Mouse (Mus musculus) limb, embryonic 11.5 days (tissue): ENCODE results near the gene Tedc1. TPM values are rescaled to one million over a fixed set of nuclear protein-coding genes. Genes with fewer than 3 reads are reported as not detected.

Experiments
- ATAC-seq: fragments of 200-750 bp; cut with Nextera tagmentation; 2 replicates; pipeline ENCODE4 v1.8.0; 2017; ENCODE audit warnings: low read depth; ENCODE audit not compliant: insufficient number of reproducible peaks, low FRiP score, low TSS enrichment
- DNase-seq: peaks from one replicate; pipeline ENCODE4 v3.0.0-alpha.2; 2015; ENCODE audit warnings: low spot score
- H3K27ac ChIP-seq: fragments of 300-500 bp; sonication (generic); replicated peaks from 2 replicates; pipeline ENCODE4 v1.5.1; 2014; ENCODE audit warnings: low read depth, mild to moderate bottlenecking, low read length
- H3K27me3 ChIP-seq: fragments of 300-500 bp; sonication (generic); 2 replicates; pipeline ENCODE4 v1.6.1; 2014; ENCODE audit warnings: mild to moderate bottlenecking, low read length, mixed read lengths; ENCODE audit not compliant: control insufficient read depth, insufficient read depth
- H3K36me3 ChIP-seq: fragments of 300-500 bp; sonication (generic); 2 replicates; pipeline ENCODE4 v1.6.1; 2014; ENCODE audit warnings: mild to moderate bottlenecking, low read length, moderate library complexity, mixed read lengths; ENCODE audit not compliant: control insufficient read depth, insufficient read depth
- H3K4me1 ChIP-seq: fragments of 300-500 bp; sonication (generic); 2 replicates; pipeline ENCODE4 v1.6.1; 2014; ENCODE audit warnings: low read length, mixed read lengths; ENCODE audit not compliant: control insufficient read depth, insufficient read depth
- H3K4me2 ChIP-seq: fragments of 300-500 bp; sonication (generic); 2 replicates; pipeline ENCODE4 v1.6.1; 2014; ENCODE audit warnings: low read depth, mild to moderate bottlenecking, moderate library complexity; ENCODE audit not compliant: severe bottlenecking
- H3K4me3 ChIP-seq: fragments of 300-500 bp; sonication (generic); 2 replicates; pipeline ENCODE4 v1.5.1; 2014; ENCODE audit warnings: low read depth, low read length
- H3K9ac ChIP-seq: fragments of 300-500 bp; sonication (generic); 2 replicates; pipeline ENCODE4 v1.6.1; 2014; ENCODE audit warnings: mild to moderate bottlenecking, low read length
- H3K9me3 ChIP-seq: fragments of 300-500 bp; sonication (generic); 2 replicates; pipeline ENCODE4 v1.6.1; 2016; ENCODE audit warnings: low read length; ENCODE audit not compliant: control insufficient read depth
- WGBS: fragments of 180-500 bp; shearing (Covaris S2); extraction: QIAGEN DNeasy Blood & Tissue Kit; methylation state at CpG from one replicate; pipeline ENCODE4 v1.1.7; 2014; 5-methylcytosine and 5-hydroxymethylcytosine counted together
- polyA plus RNA-seq: library from polyadenylated mRNA; unstranded; fragments of >200 nt; fragmentation: Nextera tagmentation; extraction: Ambion mirVana; gene quantifications from 2 replicates; pipeline ENCODE4 v1.2.1, GENCODE M21; 2014

Gene Tedc1
- polyA plus RNA-seq, 1 experiment from 2014 or later, result 39.9 TPM

DNA sequence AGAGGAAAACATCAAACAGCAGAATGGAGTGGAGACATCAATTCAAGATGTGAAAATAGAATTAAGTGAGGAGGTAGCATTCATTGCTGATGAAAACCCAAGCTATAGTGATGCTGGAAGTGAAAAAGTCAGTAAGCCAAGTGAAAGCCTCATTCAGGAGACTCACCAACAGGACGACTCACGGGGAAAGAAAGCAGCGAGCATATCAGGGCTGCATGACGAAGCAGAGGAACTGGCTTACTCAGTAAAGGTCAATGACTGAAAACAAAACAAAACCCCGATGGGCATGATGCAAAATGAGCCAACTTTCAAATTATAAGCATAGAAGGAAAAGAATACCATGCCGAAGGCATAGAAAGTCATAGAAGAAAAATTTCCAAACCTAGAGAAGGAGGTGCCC is 51.5 kb downstream of the Tedc1 start:
- no peak overlapping the region for H3K27ac ChIP-seq
- H3K4me3 ChIP-seq, result no peak overlapping the region
- WGBS, result 82% methylated on average over 6 of the region's 6 CpGs
- H3K36me3 ChIP-seq, result no peaks in the 10 kb centered on the region
- no peak overlapping the region for H3K9ac ChIP-seq
- no peaks in the 10 kb centered on the region for H3K27me3 ChIP-seq
- no peaks in the 10 kb centered on the region for H3K4me1 ChIP-seq
- no peak overlapping the region for H3K4me2 ChIP-seq
- no peaks in the 10 kb centered on the region for H3K9me3 ChIP-seq
- no peak for ATAC-seq
- DNase-seq, result no peak

DNA sequence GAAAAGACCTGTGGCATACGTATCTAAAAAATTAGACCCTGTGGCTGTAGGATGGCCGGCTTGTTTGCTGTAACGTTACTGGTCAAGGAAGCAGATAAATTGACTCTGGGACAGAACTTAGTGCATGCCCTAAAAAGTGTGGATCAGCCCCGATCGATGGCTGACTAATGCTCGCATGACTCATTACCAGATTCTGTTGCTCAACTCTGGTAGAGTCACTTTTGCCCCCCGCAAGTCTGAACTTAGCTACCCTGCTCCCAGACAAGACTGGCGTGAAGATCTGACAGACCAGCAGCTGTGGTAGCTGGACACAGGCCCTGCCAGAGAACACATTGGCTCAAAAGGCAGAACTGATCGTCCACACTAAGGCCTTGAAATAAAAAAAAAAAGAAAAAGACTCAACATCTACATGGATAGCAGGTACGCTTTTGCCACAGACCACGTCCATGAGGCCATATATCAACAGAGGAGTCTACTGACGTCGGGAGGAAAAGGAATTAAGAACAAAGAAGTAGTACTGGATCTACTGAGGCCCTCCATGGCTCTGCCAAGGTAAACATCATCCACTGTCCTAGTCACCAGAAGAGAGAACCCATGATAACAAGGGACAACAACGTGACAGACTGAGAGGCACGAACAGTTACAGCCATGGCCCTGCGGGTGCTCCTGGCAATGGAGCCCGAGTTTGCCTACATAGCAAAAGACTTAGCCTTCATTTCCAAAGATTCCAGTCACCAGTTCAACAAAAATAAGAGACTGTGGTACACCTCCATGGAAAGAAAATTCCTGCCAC is 54.6 kb downstream of the Tedc1 start:
- 87% methylated on average over 17 of the region's 17 CpGs for WGBS
- DNase-seq (no peak), ATAC-seq (no peak)
- Histone ChIP-seq H3K4me3 (no peak overlapping the region), H3K4me2 (no peak overlapping the region), H3K27me3 (no peaks in the 10 kb centered on the region), H3K4me1 (no peaks in the 10 kb centered on the region), H3K27ac (no peak overlapping the region), H3K36me3 (no peaks in the 10 kb centered on the region), H3K9me3 (no peaks in the 10 kb centered on the region), H3K9ac (no peak overlapping the region)

DNA sequence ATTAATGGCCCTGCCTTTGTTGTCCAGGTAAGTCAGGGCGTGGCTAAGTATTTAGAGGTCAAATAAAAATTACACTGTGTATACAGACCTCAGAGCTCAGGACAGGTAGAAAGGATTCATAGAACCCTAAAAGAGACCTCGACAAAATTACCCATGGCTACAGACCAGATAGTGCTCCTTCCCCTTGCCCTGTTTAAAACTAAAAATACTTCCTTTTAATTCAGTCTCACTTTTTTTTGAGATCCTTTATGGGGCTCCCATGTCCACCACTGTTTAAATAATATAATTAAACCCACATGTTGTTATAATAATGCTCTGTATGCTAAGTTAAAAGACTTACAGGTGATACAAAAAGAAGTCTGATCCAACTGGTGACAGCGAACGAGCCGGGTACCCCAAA is 55.6 kb downstream of the Tedc1 start:
- H3K9ac ChIP-seq, result no peak overlapping the region
- no peaks in the 10 kb centered on the region for H3K4me1 ChIP-seq
- ATAC-seq (no peak), DNase-seq (no peak)
- H3K4me2 ChIP-seq, result no peak overlapping the region
- no peaks in the 10 kb centered on the region for H3K27me3 ChIP-seq
- 84% methylated on average over 5 of the region's 5 CpGs for WGBS
- no peaks in the 10 kb centered on the region for H3K9me3 ChIP-seq
- no peaks in the 10 kb centered on the region for H3K36me3 ChIP-seq
- H3K4me3 ChIP-seq, result no peak overlapping the region
- no peak overlapping the region for H3K27ac ChIP-seq

DNA sequence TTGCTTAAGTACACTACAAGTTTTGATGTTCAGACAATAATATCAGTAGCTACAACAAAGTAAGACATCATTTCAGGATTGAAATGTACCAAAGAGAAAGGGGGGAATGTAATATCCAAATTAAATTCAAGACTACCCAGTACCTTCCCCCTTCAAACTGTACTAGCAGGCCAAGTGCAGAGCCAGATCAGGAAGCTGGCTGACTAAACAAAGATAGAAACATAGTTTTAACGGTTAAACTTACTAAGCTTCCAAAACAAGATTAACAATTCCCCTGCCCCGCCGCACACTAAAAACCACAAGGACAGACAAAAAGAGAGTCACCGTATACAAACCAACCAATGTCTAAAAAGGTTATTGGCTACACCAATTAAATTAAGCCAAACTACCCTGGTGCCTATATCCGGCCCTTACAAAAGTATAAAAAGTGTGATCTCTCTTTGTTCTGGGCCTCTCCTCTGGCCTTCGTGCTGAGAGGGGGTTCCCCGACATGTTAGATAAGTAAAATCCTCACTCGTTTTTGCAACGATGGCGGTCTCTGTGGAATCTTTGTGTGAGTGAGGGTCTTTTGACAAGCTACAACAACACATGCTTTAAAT is 56.2 kb downstream of the Tedc1 start:
- Histone ChIP-seq H3K4me3 (no peak overlapping the region), H3K4me1 (no peaks in the 10 kb centered on the region), H3K9ac (no peak overlapping the region), H3K4me2 (no peak overlapping the region), H3K27me3 (no peaks in the 10 kb centered on the region), H3K36me3 (no peaks in the 10 kb centered on the region), H3K9me3 (no peaks in the 10 kb centered on the region), H3K27ac (no peak overlapping the region)
- no peak for DNase-seq
- 91% methylated on average over 10 of the region's 10 CpGs for WGBS
- ATAC-seq, result no peak

DNA sequence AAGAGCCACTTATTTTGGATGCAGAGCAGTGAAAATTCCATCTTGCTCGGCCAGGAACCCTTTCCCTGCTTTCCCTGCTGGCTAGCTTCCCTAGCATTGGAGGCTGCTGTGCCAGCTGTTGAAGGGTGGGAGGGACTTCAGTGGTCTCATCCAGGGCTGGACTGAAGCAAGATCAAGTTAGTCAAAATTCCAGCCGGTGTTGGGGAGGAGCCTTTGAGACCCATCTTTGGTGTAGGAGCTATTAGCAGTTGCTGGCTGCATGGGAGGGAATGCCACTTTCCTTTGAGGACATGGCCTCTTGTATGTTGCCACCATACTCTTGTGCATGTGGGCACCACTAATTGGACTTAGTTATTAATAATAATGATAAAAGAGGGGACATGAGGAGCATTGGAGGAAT is 57.0 kb downstream of the Tedc1 start:
- no peak for ATAC-seq
- H3K36me3 ChIP-seq, result no peaks in the 10 kb centered on the region
- H3K4me3 ChIP-seq, result no peak overlapping the region
- no peak overlapping the region for H3K9ac ChIP-seq
- no peak for DNase-seq
- no peaks in the 10 kb centered on the region for H3K27me3 ChIP-seq
- no peaks in the 10 kb centered on the region for H3K4me1 ChIP-seq
- H3K4me2 ChIP-seq, result no peak overlapping the region
- H3K27ac ChIP-seq, result no peak overlapping the region
- 79% methylated on average over 2 of the region's 2 CpGs for WGBS
- H3K9me3 ChIP-seq, result no peaks in the 10 kb centered on the region

DNA sequence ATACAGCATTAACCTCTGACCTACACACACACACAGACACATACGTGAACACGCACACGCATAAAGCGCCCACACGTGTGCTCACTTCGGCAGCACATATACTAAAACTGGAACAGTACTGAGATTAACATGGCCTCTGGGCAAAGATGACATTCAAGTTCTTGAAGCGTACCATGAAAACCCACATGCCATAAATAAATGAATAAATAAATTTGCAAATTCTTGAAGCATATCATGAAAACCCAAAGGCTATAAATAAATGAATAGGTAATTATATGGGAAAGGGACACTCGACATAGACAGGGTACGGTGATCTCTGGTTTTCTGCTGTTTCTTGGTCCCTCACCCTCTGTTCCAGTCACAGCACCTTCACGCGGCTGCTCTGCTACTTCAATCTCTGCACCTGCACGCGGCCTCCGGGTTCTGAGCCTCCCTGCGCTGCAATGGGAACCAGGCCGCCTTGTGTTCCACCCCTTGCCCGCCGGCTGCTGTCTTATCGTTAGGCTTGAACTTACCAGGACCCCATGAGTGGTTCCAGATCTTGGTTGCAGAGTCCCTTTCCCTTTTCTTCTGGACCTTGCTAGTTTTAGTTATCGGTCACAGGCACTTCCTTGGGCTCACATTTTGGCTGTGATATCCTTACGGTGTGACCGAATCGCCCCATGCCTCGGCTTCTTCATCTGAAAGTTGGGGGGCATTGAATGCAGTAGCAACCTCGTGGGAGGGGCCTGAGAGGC is 58.0 kb downstream of the Tedc1 start:
- H3K27me3 ChIP-seq, result no peaks in the 10 kb centered on the region
- no peak overlapping the region for H3K4me2 ChIP-seq
- ATAC-seq (no peak), DNase-seq (no peak)
- H3K27ac ChIP-seq, result no peak overlapping the region
- H3K4me3 ChIP-seq, result no peak overlapping the region
- no peak overlapping the region for H3K9ac ChIP-seq
- no peaks in the 10 kb centered on the region for H3K4me1 ChIP-seq
- H3K9me3 ChIP-seq, result no peaks in the 10 kb centered on the region
- no peaks in the 10 kb centered on the region for H3K36me3 ChIP-seq
- WGBS, result 83% methylated on average over 25 of the region's 25 CpGs

DNA sequence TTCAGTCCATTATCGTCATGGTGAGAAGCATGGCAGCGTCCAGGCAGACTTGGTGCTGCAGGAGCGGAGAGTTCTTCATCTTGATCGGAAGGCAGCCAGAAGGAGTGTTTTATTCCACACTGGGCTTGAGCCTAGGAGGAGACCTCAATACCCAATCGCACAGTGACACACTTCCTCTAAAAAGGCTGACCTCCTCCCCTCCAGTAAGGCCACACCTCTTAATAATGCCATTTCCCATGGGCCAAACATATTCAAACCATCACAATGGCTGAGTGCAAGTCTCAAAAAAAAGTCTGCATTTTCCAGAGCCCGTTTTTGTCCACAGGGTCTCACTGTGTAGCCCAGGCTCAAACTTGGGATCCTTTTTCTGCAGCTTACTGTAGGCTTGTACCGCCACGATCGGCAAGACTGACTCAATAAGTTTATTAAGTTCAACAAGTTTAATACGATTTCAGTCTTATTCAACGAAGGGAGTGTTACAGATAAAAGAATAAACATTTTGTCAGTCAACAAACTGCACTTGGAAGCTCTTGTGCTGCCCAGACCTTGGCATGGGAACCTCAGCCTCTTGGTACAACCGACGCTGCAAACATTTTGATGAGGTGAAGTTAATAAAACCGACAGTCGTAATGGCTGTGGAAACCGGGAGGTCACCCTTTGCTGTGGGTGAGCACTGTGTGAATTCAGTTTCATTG is 58.9 kb downstream of the Tedc1 start:
- H3K4me3 ChIP-seq, result no peak overlapping the region
- no peaks in the 10 kb centered on the region for H3K4me1 ChIP-seq
- no peaks in the 10 kb centered on the region for H3K36me3 ChIP-seq
- no peak overlapping the region for H3K27ac ChIP-seq
- ATAC-seq, result no peak
- DNase-seq, result no peak
- H3K9me3 ChIP-seq, result no peaks in the 10 kb centered on the region
- 82% methylated on average over 16 of the region's 16 CpGs for WGBS
- H3K9ac ChIP-seq, result no peak overlapping the region
- H3K4me2 ChIP-seq, result no peak overlapping the region
- H3K27me3 ChIP-seq, result no peaks in the 10 kb centered on the region
